Mouse (Mus musculus) hindbrain, embryonic 11.5 days (tissue): ENCODE data around the gene Gm9913. TPM values are rescaled to one million over a fixed set of nuclear protein-coding genes. Genes with fewer than 3 reads are reported as not detected.

Experiments used
- polyA plus RNA-seq: library from polyadenylated mRNA; unstranded; fragments of >200 nt; fragmentation: Nextera tagmentation; extraction: Ambion mirVana; gene quantifications from 2 replicates; pipeline ENCODE4 v1.2.1, GENCODE M21; 2014

The Gm9913 gene
- polyA plus RNA-seq, 1 experiment from 2014 or later = 0.25 TPM

Other genes with a start within 250 kb of the Gm9913 start
- gene Fbn1, start 2.9 kb downstream of the Gm9913 start, polyA plus RNA-seq = 8.7 and 12.3 TPM in 2 replicates
- gene Cep152, start 120.0 kb downstream of the Gm9913 start, polyA plus RNA-seq = 7.6 and 9.9 TPM in 2 replicates
- gene Eid1, start 168.0 kb downstream of the Gm9913 start, polyA plus RNA-seq = 314 and 320 TPM in 2 replicates
- gene Shc4, start 219.1 kb downstream of the Gm9913 start, polyA plus RNA-seq = 1.8 and 2.6 TPM in 2 replicates